ENCODE assay signal across 35 mouse cellular contexts in genomic region chr11:48381489-48381888, GRCm38 (mm10).
"Had no signal": no experiment of that assay in that cellular context is flagged by ENCODE, and none has a peak within 500 bp of the region (broad histone marks: within the 10 kb centered on the region; RNA-seq: fewer than 3 reads in every experiment).

No protein-coding gene starts in this region.

- H3K4me2 ChIP-seq: heart, embryonic 11.5 days; heart, embryonic 12.5 days; heart, embryonic 13.5 days; heart, embryonic 15.5 days; hindbrain, embryonic 12.5 days; hindbrain, embryonic 13.5 days; hindbrain, embryonic 14.5 days; hindbrain, embryonic 15.5 days; intestine, embryonic 15.5 days; kidney, embryonic 15.5 days had no signal

- H3K27ac ChIP-seq: heart, adult 2 months; heart, embryonic 10.5 days; heart, embryonic 13.5 days; heart, embryonic 15.5 days; hindbrain, embryonic 10.5 days; hindbrain, embryonic 12.5 days; hindbrain, embryonic 13.5 days; hindbrain, embryonic 14.5 days; hindbrain, embryonic 15.5 days; hindbrain, postnatal 0 days; intestine, embryonic 15.5 days; kidney, embryonic 15.5 days; kidney, postnatal 0 days; layer of hippocampus, adult 2 months had no signal

- H3K36me3 ChIP-seq: heart, embryonic 10.5 days; heart, embryonic 12.5 days; heart, embryonic 13.5 days; heart, embryonic 15.5 days; hindbrain, embryonic 10.5 days; hindbrain, embryonic 12.5 days; hindbrain, embryonic 13.5 days; hindbrain, embryonic 15.5 days; intestine, embryonic 15.5 days; kidney, embryonic 15.5 days had no signal

- H3K9ac ChIP-seq: heart, embryonic 12.5 days; heart, embryonic 13.5 days; heart, embryonic 15.5 days; hindbrain, embryonic 12.5 days; hindbrain, embryonic 13.5 days; hindbrain, embryonic 14.5 days; hindbrain, embryonic 15.5 days; intestine, embryonic 15.5 days; kidney, embryonic 15.5 days had no signal

- H3K9me3 ChIP-seq: heart, embryonic 10.5 days; heart, embryonic 12.5 days; heart, embryonic 13.5 days; heart, embryonic 15.5 days; hindbrain, embryonic 10.5 days; hindbrain, embryonic 12.5 days; hindbrain, embryonic 13.5 days; hindbrain, embryonic 15.5 days; intestine, embryonic 15.5 days; kidney, embryonic 15.5 days had no signal

- H3K4me3 ChIP-seq: heart, adult 2 months; heart, embryonic 10.5 days; heart, embryonic 12.5 days; heart, embryonic 13.5 days; heart, embryonic 15.5 days; hindbrain, embryonic 10.5 days; hindbrain, embryonic 12.5 days; hindbrain, embryonic 13.5 days; hindbrain, embryonic 15.5 days; intestine, embryonic 15.5 days; kidney, embryonic 15.5 days; layer of hippocampus, adult 2 months had no signal

- H3K27me3 ChIP-seq: heart, embryonic 12.5 days; heart, embryonic 13.5 days; heart, embryonic 15.5 days; hindbrain, embryonic 12.5 days; hindbrain, embryonic 13.5 days; hindbrain, embryonic 15.5 days; intestine, embryonic 15.5 days; kidney, embryonic 15.5 days had no signal

- ATAC-seq: hindbrain, embryonic 16.5 days; hindbrain, postnatal 0 days; inflammation-experienced regulatory T-cells, adult 6 months; intestine, embryonic 15.5 days; intestine, embryonic 16.5 days; intestine, postnatal 0 days had no signal

- DNase-seq: heart, adult 2 months; heart, postnatal 10 days; heart, postnatal 14 days; heart, postnatal 36 days; heart, postnatal 4 days; kidney, adult 11 months; kidney, adult 18-20 months; kidney, adult 2 months; kidney, adult 8-10 months; kidney, adult 9 months; kidney, postnatal 10 days; kidney, postnatal 14 days; kidney, postnatal 25 days; kidney, postnatal 36 days; kidney, postnatal 4 days; layer of hippocampus, adult 9-11 months had no signal

- H3K4me1 ChIP-seq: heart, embryonic 10.5 days; heart, embryonic 12.5 days; heart, embryonic 13.5 days; heart, embryonic 15.5 days; hindbrain, embryonic 13.5 days; hindbrain, embryonic 15.5 days; intestine, embryonic 15.5 days; kidney, embryonic 15.5 days had no signal
